Mouse (Mus musculus): Measurements from ENCODE around the gene Mast4. TPM values are rescaled to one million over a fixed set of nuclear protein-coding genes. Genes with fewer than 3 reads are reported as not detected.

The Mast4 gene
- polyA plus RNA-seq, 1 experiment: 6.4 TPM

DNA sequence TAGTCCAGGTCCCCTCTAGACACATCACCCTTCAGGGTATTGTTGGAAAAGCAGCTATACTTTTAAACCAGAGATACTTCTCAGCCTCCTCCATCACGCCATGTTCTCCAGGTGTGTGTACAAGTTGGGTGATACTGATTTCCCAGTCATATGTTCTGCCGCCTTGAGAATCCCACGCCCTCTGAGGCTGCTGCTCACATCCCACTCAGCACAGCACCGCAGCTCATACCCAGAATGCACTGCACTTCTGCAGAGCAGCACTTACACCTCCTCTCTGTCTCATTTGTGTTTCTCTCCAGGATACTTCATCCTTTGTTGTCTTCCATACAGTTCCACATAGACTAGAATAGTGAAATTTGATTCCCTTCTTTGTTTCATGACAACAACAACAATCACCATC lies 183.6 kb downstream of the Mast4 start:
- 93% methylated on average over 4 of the region's 4 CpGs for WGBS
- Histone ChIP-seq H3K27me3 (ENCODE audit: control insufficient read depth, insufficient read depth, low read length) (no peaks in the 10 kb centered on the region), H3K4me1 (ENCODE audit: control insufficient read depth, insufficient read depth, insufficient read length) (no peaks in the 10 kb centered on the region), H3K36me3 (ENCODE audit: control insufficient read depth, insufficient read depth, low read length) (no peaks in the 10 kb centered on the region), H3K4me3 (ENCODE audit: extremely low read depth, insufficient read depth, insufficient read length) (no peak overlapping the region), H3K27ac (ENCODE audit: insufficient read depth, low read length) (no peak overlapping the region)
- no peak for DNase-seq (ENCODE audit: low read depth in 1 of 2, low spot score in 2 of 2)
- no peak for TF ChIP-seq CTCF (IDR thresholded peaks at IDR 0.05; ENCODE audit: extremely low read depth, insufficient read depth, insufficient read length, insufficient replicate concordance)
- TF ChIP-seq POLR2A (IDR thresholded peaks at IDR 0.05; ENCODE audit: low read depth, low read length): no peak

DNA sequence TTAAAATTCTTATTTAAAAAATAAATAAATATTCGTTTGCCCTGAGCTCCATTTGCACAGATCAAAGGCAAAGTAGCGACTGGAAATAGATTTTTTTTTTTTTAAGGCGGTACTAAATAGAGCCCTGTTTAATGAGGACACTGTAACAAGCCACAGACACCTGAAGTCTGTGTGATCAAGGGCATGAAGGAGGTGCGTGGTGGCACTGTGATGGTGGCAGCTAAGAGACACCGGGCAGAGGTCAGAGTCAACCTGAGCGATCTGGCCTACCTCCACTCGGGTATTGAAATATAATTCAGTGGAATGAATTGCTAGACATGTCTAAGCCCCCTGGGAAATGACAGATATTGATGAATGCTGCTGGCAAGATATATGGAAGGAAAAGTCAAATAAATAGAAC lies 184.9 kb downstream of the Mast4 start:
- no peak for TF ChIP-seq CTCF (IDR thresholded peaks at IDR 0.05; ENCODE audit: extremely low read depth, insufficient read depth, insufficient read length, insufficient replicate concordance)
- TF ChIP-seq POLR2A (IDR thresholded peaks at IDR 0.05; ENCODE audit: low read depth, low read length): no peak
- no peaks in the 10 kb centered on the region for H3K4me1 ChIP-seq (ENCODE audit: control insufficient read depth, insufficient read depth, insufficient read length)
- no peak overlapping the region for H3K27ac ChIP-seq (ENCODE audit: insufficient read depth, low read length)
- H3K27me3 ChIP-seq (ENCODE audit: control insufficient read depth, insufficient read depth, low read length): no peaks in the 10 kb centered on the region
- no peak for DNase-seq (ENCODE audit: low read depth in 1 of 2, low spot score in 2 of 2)
- 88% methylated on average over 7 of the region's 7 CpGs for WGBS
- no peak overlapping the region for H3K4me3 ChIP-seq (ENCODE audit: extremely low read depth, insufficient read depth, insufficient read length)
- no peaks in the 10 kb centered on the region for H3K36me3 ChIP-seq (ENCODE audit: control insufficient read depth, insufficient read depth, low read length)

DNA sequence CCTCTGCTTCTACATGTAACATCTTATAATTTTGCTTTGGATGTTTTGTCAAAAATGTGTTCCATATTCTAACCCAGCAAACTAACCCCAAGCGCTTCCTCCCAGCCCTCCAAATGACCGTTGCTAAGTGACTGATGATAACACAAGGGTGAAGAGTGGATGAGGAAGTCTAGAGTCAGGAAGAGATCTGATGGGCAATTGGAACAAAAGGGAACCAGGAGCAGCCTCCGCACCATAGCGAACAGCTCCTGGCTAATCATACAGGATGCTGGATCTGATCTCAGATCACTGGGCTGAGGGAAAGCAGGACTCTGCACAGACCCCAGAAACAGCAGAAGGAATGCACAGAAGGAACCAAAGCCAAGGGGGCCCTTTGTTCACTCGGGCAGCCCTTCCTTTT lies 190.0 kb downstream of the Mast4 start:
- DNase-seq (ENCODE audit: low read depth in 1 of 2, low spot score in 2 of 2): no peak
- H3K4me1 ChIP-seq (ENCODE audit: control insufficient read depth, insufficient read depth, insufficient read length): no peaks in the 10 kb centered on the region
- WGBS: 35% methylated on average over 5 of the region's 5 CpGs
- H3K27ac ChIP-seq (ENCODE audit: insufficient read depth, low read length): no peak overlapping the region
- H3K4me3 ChIP-seq (ENCODE audit: extremely low read depth, insufficient read depth, insufficient read length): no peak overlapping the region
- H3K36me3 ChIP-seq (ENCODE audit: control insufficient read depth, insufficient read depth, low read length): no peaks in the 10 kb centered on the region
- no peaks in the 10 kb centered on the region for H3K27me3 ChIP-seq (ENCODE audit: control insufficient read depth, insufficient read depth, low read length)
- TF ChIP-seq POLR2A (IDR thresholded peaks at IDR 0.05; ENCODE audit: low read depth, low read length) (no peak), CTCF (IDR thresholded peaks at IDR 0.05; ENCODE audit: extremely low read depth, insufficient read depth, insufficient read length, insufficient replicate concordance) (no peak)

DNA sequence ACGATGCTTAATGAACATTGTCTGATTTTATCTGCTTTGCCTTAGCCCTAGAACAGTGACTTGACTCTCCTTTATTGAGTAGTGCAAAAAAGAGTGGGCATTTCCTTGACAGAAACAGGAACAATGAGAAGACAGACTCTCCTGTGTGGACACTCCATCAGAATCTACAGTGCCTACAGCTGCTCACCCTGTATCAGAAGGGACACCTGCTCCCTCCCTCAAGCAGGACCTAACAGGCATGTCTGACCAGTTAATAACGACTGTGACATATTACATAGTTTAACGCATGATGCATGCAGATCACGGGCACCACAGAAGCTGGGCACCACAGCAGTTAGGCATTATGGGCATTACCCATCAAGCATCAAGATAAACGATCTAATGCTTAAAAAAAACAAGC lies 193.0 kb downstream of the Mast4 start:
- Histone ChIP-seq H3K4me3 (ENCODE audit: extremely low read depth, insufficient read depth, insufficient read length) (no peak overlapping the region), H3K27me3 (ENCODE audit: control insufficient read depth, insufficient read depth, low read length) (no peaks in the 10 kb centered on the region), H3K36me3 (ENCODE audit: control insufficient read depth, insufficient read depth, low read length) (no peaks in the 10 kb centered on the region), H3K27ac (ENCODE audit: insufficient read depth, low read length) (no peak overlapping the region), H3K4me1 (ENCODE audit: control insufficient read depth, insufficient read depth, insufficient read length) (no peaks in the 10 kb centered on the region)
- 78% methylated on average over 5 of the region's 5 CpGs for WGBS
- no peak for TF ChIP-seq CTCF (IDR thresholded peaks at IDR 0.05; ENCODE audit: extremely low read depth, insufficient read depth, insufficient read length, insufficient replicate concordance)
- no peak for TF ChIP-seq POLR2A (IDR thresholded peaks at IDR 0.05; ENCODE audit: low read depth, low read length)
- DNase-seq (ENCODE audit: low read depth in 1 of 2, low spot score in 2 of 2): no peak

DNA sequence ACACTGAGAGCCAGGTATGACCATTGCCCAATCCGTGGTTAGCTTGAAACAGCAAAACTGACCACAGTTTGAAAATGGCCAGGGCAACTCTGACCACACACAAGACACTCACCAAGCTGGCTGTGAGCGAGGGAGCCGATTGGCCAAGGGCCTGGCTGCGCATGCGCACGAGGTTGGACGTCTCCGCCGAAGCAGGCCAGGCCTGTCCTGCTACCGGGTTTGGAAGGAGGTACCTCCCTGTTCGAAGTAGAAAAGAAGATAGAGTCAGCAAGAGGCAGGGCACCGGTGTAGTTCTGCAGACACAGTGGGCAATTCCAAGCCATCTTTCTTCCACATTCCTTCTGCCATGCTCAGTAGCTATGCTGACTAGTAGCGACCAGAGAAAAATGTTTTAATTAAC lies 194.2 kb downstream of the Mast4 start:
- DNase-seq (ENCODE audit: low read depth in 1 of 2, low spot score in 2 of 2): no peak
- Histone ChIP-seq H3K27me3 (ENCODE audit: control insufficient read depth, insufficient read depth, low read length) (no peaks in the 10 kb centered on the region), H3K4me1 (ENCODE audit: control insufficient read depth, insufficient read depth, insufficient read length) (no peaks in the 10 kb centered on the region), H3K27ac (ENCODE audit: insufficient read depth, low read length) (no peak overlapping the region), H3K36me3 (ENCODE audit: control insufficient read depth, insufficient read depth, low read length) (no peaks in the 10 kb centered on the region), H3K4me3 (ENCODE audit: extremely low read depth, insufficient read depth, insufficient read length) (no peak overlapping the region)
- TF ChIP-seq CTCF (IDR thresholded peaks at IDR 0.05; ENCODE audit: extremely low read depth, insufficient read depth, insufficient read length, insufficient replicate concordance) (no peak), POLR2A (IDR thresholded peaks at IDR 0.05; ENCODE audit: low read depth, low read length) (no peak)
- WGBS: 92% methylated on average over 13 of the region's 13 CpGs

DNA sequence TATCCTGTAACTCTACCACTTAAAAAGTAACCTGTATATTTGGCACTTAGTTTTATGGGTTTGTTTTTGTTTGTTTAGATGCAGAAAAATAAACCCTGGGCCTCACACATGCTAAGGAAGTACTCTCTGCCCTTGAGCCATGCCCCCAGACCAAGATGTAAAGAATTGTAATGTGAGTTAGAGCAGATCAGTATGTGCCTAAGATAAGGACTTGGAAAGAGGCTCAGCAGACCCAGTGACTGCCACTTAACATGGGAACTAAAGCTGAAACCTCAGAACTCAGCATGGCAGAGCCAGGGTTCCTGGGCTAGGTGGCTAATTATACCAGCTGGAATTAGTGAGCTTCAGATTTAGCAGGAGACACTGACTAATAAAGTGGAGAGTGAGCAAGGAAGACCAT lies 196.0 kb downstream of the Mast4 start:
- Histone ChIP-seq H3K4me3 (ENCODE audit: extremely low read depth, insufficient read depth, insufficient read length) (no peak overlapping the region), H3K27me3 (ENCODE audit: control insufficient read depth, insufficient read depth, low read length) (no peaks in the 10 kb centered on the region), H3K27ac (ENCODE audit: insufficient read depth, low read length) (no peak overlapping the region), H3K36me3 (ENCODE audit: control insufficient read depth, insufficient read depth, low read length) (no peaks in the 10 kb centered on the region), H3K4me1 (ENCODE audit: control insufficient read depth, insufficient read depth, insufficient read length) (no peaks in the 10 kb centered on the region)
- no peak for DNase-seq (ENCODE audit: low read depth in 1 of 2, low spot score in 2 of 2)
- TF ChIP-seq POLR2A (IDR thresholded peaks at IDR 0.05; ENCODE audit: low read depth, low read length): no peak
- no peak for TF ChIP-seq CTCF (IDR thresholded peaks at IDR 0.05; ENCODE audit: extremely low read depth, insufficient read depth, insufficient read length, insufficient replicate concordance)

DNA sequence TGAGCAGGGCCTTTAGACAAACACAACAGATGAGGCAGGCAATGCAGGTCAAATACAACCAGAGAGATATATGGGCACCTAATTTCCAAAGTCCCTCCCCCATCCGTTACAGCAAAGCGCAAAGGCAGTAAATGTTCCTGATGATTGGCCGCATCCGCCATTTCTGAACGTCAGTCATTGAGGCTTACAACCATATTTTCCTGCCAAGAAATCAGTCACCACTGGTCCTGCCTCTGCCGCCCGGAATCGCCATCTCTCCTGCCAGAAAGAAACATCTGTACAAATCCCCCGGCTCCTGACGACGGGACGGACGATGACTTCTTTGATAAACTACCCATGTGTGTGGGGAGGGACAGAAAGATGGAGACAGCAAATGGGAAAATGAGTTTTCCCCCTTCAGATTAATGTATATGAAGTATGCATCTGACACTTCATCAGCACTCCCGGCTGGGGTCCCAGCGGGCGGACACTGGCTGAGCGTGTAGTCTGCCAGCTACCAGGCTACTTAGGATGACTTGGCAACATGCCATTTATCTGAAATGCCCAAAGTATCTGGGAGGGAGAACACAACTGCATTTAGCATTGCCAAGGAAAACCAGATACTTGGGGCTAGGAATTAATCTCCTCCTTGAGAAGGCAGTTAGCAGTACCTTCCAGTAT lies 198.9 kb downstream of the Mast4 start:
- Histone ChIP-seq H3K4me1 (ENCODE audit: control insufficient read depth, insufficient read depth, insufficient read length) (no peaks in the 10 kb centered on the region), H3K36me3 (ENCODE audit: control insufficient read depth, insufficient read depth, low read length) (no peaks in the 10 kb centered on the region), H3K4me3 (ENCODE audit: extremely low read depth, insufficient read depth, insufficient read length) (no peak overlapping the region), H3K27ac (ENCODE audit: insufficient read depth, low read length) (no peak overlapping the region), H3K27me3 (ENCODE audit: control insufficient read depth, insufficient read depth, low read length) (no peaks in the 10 kb centered on the region)
- no peak for DNase-seq (ENCODE audit: low read depth in 1 of 2, low spot score in 2 of 2)
- WGBS: 96% methylated on average over 17 of the region's 17 CpGs
- TF ChIP-seq CTCF (IDR thresholded peaks at IDR 0.05; ENCODE audit: extremely low read depth, insufficient read depth, insufficient read length, insufficient replicate concordance) (no peak), POLR2A (IDR thresholded peaks at IDR 0.05; ENCODE audit: low read depth, low read length) (no peak)

All from spleen, adult 2 months (tissue).